Mouse (Mus musculus) MEL (cell line): ENCODE results near the gene Dpysl5. TPM values are rescaled to one million over a fixed set of nuclear protein-coding genes. Genes with fewer than 3 reads are reported as not detected.

Experiments
- DNase-seq: peaks from one replicate; pipeline ENCODE4 v3.0.0; 2011; ENCODE audit warnings: low read depth, low spot score
- H3K27ac ChIP-seq: 2 replicates; pipeline ENCODE4 v1.5.1; 2012; ENCODE audit warnings: low read depth, mild to moderate bottlenecking, control low read depth, low read length, moderate library complexity; ENCODE audit not compliant: control insufficient read depth
- H3K27me3 ChIP-seq, 2 experiments: fragments of 150-350 bp in 1 of 2; sonication (generic) in 1 of 2; 2 replicates each; pipeline ENCODE4 v1.6.1; 2012; ENCODE audit warnings: low read length in 2 of 2, mild to moderate bottlenecking in 2 of 2, improper control_type of control experiment in 1 of 2, moderate library complexity in 1 of 2; ENCODE audit not compliant: insufficient read depth in 2 of 2, control insufficient read depth in 1 of 2
- H3K36me3 ChIP-seq, 2 experiments: 2 replicates each; pipeline ENCODE4 v1.6.1; 2012 to 2014; ENCODE audit warnings: low read length in 2 of 2, improper control_type of control experiment in 1 of 2, inconsistent platforms in 1 of 2, mild to moderate bottlenecking in 1 of 2; ENCODE audit not compliant: insufficient read depth in 2 of 2, control insufficient read depth in 1 of 2
- H3K4me1 ChIP-seq, 2 experiments: fragments of 150-350 bp in 1 of 2; sonication (generic) in 1 of 2; 2 replicates each; pipeline ENCODE4 v1.6.1; 2012; ENCODE audit warnings: low read length in 2 of 2, improper control_type of control experiment in 1 of 2, mild to moderate bottlenecking in 1 of 2; ENCODE audit not compliant: insufficient read depth in 2 of 2, control insufficient read depth in 1 of 2
- H3K4me3 ChIP-seq, 2 experiments: fragments of 150-350 bp in 1 of 2; sonication (generic) in 1 of 2; 2 replicates each; pipeline ENCODE4 v1.5.1; 2012; ENCODE audit warnings: low read depth in 2 of 2, low read length in 2 of 2, mild to moderate bottlenecking in 2 of 2, moderate library complexity in 2 of 2, control low read depth in 1 of 2, improper control_type of control experiment in 1 of 2; ENCODE audit not compliant: control insufficient read depth in 1 of 2, insufficient read depth in 1 of 2
- H3K79me2 ChIP-seq: 2 replicates; pipeline ENCODE4 v1.6.1; 2012; ENCODE audit warnings: mild to moderate bottlenecking, low read length, moderate library complexity; ENCODE audit not compliant: control insufficient read depth, poor library complexity, insufficient read depth
- H3K9ac ChIP-seq: 2 replicates; pipeline ENCODE4 v1.6.1; 2012; ENCODE audit warnings: low read depth, mild to moderate bottlenecking, control low read depth, low read length, moderate library complexity; ENCODE audit not compliant: control insufficient read depth, poor library complexity, severe bottlenecking
- H3K9me3 ChIP-seq: fragments of 150-350 bp; sonication (generic); replicated peaks from 2 replicates; pipeline ENCODE4 v1.6.1; 2012; ENCODE audit warnings: mild to moderate bottlenecking, low read length, improper control_type of control experiment, moderate library complexity; ENCODE audit not compliant: insufficient read depth
- BHLHE40 ChIP-seq: IDR thresholded peaks from 2 replicates; pipeline ENCODE4 v1.6.1; 2012; ENCODE audit warnings: low read depth, mild to moderate bottlenecking, inconsistent platforms, low read length, improper control_type of control experiment, borderline replicate concordance
- CTCF ChIP-seq, 3 experiments: IDR thresholded peaks in 2 of 3; conservative IDR thresholded peaks in 1 of 3; 2 replicates each; pipeline ENCODE4 v1.5.1; 2011 to 2012; ENCODE audit warnings: low read length in 3 of 3, low read depth in 2 of 3, mild to moderate bottlenecking in 2 of 3, improper control_type of control experiment in 1 of 3, inconsistent platforms in 1 of 3, mixed read lengths in 1 of 3, moderate library complexity in 1 of 3; ENCODE audit not compliant: control insufficient read depth in 1 of 3, insufficient read depth in 1 of 3, poor library complexity in 1 of 3, severe bottlenecking in 1 of 3
- ELF1 ChIP-seq: IDR thresholded peaks from 2 replicates; pipeline ENCODE4 v1.6.1; 2014; ENCODE audit warnings: low read depth, mild to moderate bottlenecking, inconsistent platforms, low read length, improper control_type of control experiment, moderate library complexity
- EP300 ChIP-seq, 2 experiments: IDR thresholded peaks; 2 replicates each; pipeline ENCODE4 v1.6.1; 2011; ENCODE audit warnings: improper control_type of control experiment in 2 of 2, low read length in 2 of 2, low read depth in 1 of 2, mild to moderate bottlenecking in 1 of 2
- ETS1 ChIP-seq: IDR thresholded peaks from 2 replicates; pipeline ENCODE4 v1.6.1; 2012; ENCODE audit warnings: low read depth, mild to moderate bottlenecking, inconsistent platforms, low read length, improper control_type of control experiment, moderate library complexity
- GATA1 ChIP-seq: IDR thresholded peaks from 2 replicates; pipeline ENCODE4 v1.6.1; 2011; ENCODE audit warnings: low read depth, low read length, improper control_type of control experiment
- JUND ChIP-seq: IDR thresholded peaks from 2 replicates; pipeline ENCODE4 v1.6.1; 2011; ENCODE audit warnings: low read depth, mild to moderate bottlenecking, improper control_type of control experiment, low read length
- KAT2A ChIP-seq: conservative IDR thresholded peaks from 2 replicates; pipeline ENCODE4 v1.6.1; 2012; ENCODE audit warnings: low read depth, low read length, improper control_type of control experiment, inconsistent platforms
- MEF2A ChIP-seq: IDR thresholded peaks from 2 replicates; pipeline ENCODE4 v1.6.1; 2014; ENCODE audit warnings: low read depth, mild to moderate bottlenecking, inconsistent platforms, low read length, improper control_type of control experiment; ENCODE audit not compliant: poor library complexity, insufficient replicate concordance, severe bottlenecking; ENCODE audit errors: extremely low read depth
- TBP ChIP-seq: IDR thresholded peaks from 2 replicates; pipeline ENCODE4 v1.8.0; 2011; ENCODE audit warnings: low read depth, low read length, improper control_type of control experiment
- UBTF ChIP-seq: IDR thresholded peaks from 2 replicates; pipeline ENCODE4 v1.6.1; 2012; ENCODE audit warnings: low read depth, mild to moderate bottlenecking, inconsistent platforms, low read length, improper control_type of control experiment, moderate library complexity, borderline replicate concordance; ENCODE audit not compliant: insufficient read depth
- USF1 ChIP-seq: IDR thresholded peaks from 2 replicates; pipeline ENCODE4 v1.6.1; 2014; ENCODE audit warnings: low read depth, mild to moderate bottlenecking, inconsistent platforms, low read length, improper control_type of control experiment, moderate library complexity
- USF2 ChIP-seq, 2 experiments: IDR thresholded peaks; 2 replicates each; pipeline ENCODE4 v1.6.1; 2011 to 2012; ENCODE audit warnings: improper control_type of control experiment in 2 of 2, low read length in 2 of 2, borderline replicate concordance in 1 of 2, inconsistent platforms in 1 of 2, low read depth in 1 of 2, mild to moderate bottlenecking in 1 of 2; ENCODE audit not compliant: insufficient read depth in 1 of 2
- ZNF384 ChIP-seq: IDR thresholded peaks from 2 replicates; pipeline ENCODE4 v1.6.1; 2012; ENCODE audit warnings: low read depth, mild to moderate bottlenecking, inconsistent platforms, low read length, improper control_type of control experiment
- polyA plus RNA-seq, 2 experiments: library from polyadenylated mRNA; stranded (reverse) in 1 of 2; unstranded in 1 of 2; fragments of >175 nt in 1 of 2; fragments of >200 nt in 1 of 2; gene quantifications; 2 replicates each; pipeline versions ENCODE4 v1.2.1 to v1.2.4; 2012; ENCODE audit warnings: low replicate concordance in 2 of 2, low read depth in 1 of 2; ENCODE audit not compliant: insufficient read length in 2 of 2, insufficient read depth in 1 of 2, missing spikeins in 1 of 2
- total RNA-seq: library from RNA; depleted of rRNA; stranded (reverse); fragments of 300-350 nt; gene quantifications from 2 replicates; pipeline ENCODE4 v1.2.3, GENCODE M21; 2012

Gene Dpysl5
- total and polyA plus RNA-seq, 3 experiments, result not detected

DNA sequence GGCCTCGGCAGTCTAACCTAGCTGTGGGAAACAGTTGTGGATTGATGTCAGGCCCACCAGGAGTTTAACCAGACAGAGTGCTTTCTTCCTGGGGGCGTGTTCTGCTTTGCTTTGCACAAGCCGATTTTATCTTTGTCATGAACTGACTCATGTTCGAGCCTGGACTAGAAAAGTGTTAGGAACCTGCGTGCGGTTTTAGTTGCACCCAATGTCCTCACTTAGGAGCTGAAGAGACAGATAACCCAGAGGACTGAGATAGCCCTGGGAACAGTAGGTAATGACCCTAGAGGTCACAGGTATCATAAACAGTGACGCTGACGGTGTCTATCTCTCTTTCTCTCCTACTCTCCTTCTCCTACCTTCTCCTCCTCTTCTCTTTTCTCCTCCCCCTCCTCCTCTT, 86.6 kb downstream of the Dpysl5 start:
- H3K9me3 ChIP-seq, result no peaks in the 10 kb centered on the region
- no peak overlapping the region for H3K9ac ChIP-seq
- H3K27ac ChIP-seq, result peak overlapping the region; percentile 67
- peaks cover 18 to 19% of the 10 kb centered on the region in 2 experiments for H3K27me3 ChIP-seq
- DNase-seq, result peak; percentile 76
- peaks cover 0 to 20% of the 10 kb centered on the region in 2 experiments; a peak in 2 of 4 replicates for H3K36me3 ChIP-seq
- no peaks in the 10 kb centered on the region for H3K79me2 ChIP-seq
- H3K4me1 ChIP-seq, result peaks cover 8 to 28% of the 10 kb centered on the region in 2 experiments
- TF ChIP-seq ETS1, result peak; percentile 33; the same call in 1 of the 2 replicates
- TF ChIP-seq BHLHE40, result no peak
- 0 out of 2 replicates have a peak, but pooled peaks have one; percentile 34 for TF ChIP-seq JUND
- peak; percentile 52; the same call in 1 of the 2 replicates for TF ChIP-seq GATA1
- H3K4me3 ChIP-seq, result peak overlapping the region in 1 of 2 experiments; percentile 17; a peak in 1 of 4 replicates

- peaks cover 0 to 20% of the 10 kb centered on the region in 2 experiments; a peak in 2 of 4 replicates for H3K36me3 ChIP-seq
- H3K27ac ChIP-seq, result no peak overlapping the region
- H3K27me3 ChIP-seq, result peaks cover 15 to 26% of the 10 kb centered on the region in 2 experiments
- no peak overlapping the region for H3K9ac ChIP-seq
- H3K9me3 ChIP-seq, result no peaks in the 10 kb centered on the region
- TF ChIP-seq TBP (no peak), ZNF384 (no peak), MEF2A (no peak), USF1 (no peak), EP300 (IDR thresholded peaks at IDR 0.05; ENCODE audit: low read depth in 1 of 2, low read length in 2 of 2) (no peak), UBTF (no peak), KAT2A (no peak), BHLHE40 (no peak), CTCF (IDR thresholded peaks at IDR 0.05 in 2 of 3, conservative IDR thresholded peaks at IDR 0.05 in 1 of 3; ENCODE audit: control insufficient read depth in 1 of 3, insufficient read depth in 1 of 3, low read depth in 2 of 3, low read length in 3 of 3, poor library complexity in 1 of 3, severe bottlenecking in 1 of 3) (no peak), ELF1 (no peak), USF2 (IDR thresholded peaks at IDR 0.05; ENCODE audit: borderline replicate concordance in 1 of 2, insufficient read depth in 1 of 2, low read depth in 1 of 2, low read length in 2 of 2) (no peak)
- H3K4me1 ChIP-seq, result peaks cover 8 to 28% of the 10 kb centered on the region in 2 experiments
- H3K4me3 ChIP-seq, result no peak overlapping the region
- no peak for DNase-seq
- H3K79me2 ChIP-seq, result no peaks in the 10 kb centered on the region
Observed at GRCm38 (mm10) chr5:30798965-30799364, 87.6 kb downstream of the Dpysl5 start.
